Mouse (Mus musculus): ENCODE data around the gene Ppp1r36. TPM values are rescaled to one million over a fixed set of nuclear protein-coding genes. Genes with fewer than 3 reads are reported as not detected.

Ppp1r36 gene
- polyA plus RNA-seq, 1 experiment from 2014 or later, result 2.8 TPM

GRCm38 (mm10) chr12:76372046-76372445 lies 45.3 kb upstream of the Ppp1r36 start:
- Histone ChIP-seq H3K4me3 (ENCODE audit: low read depth, low read length) (peak overlapping the region; percentile 89), H3K36me3 (ENCODE audit: insufficient read depth) (no peaks in the 10 kb centered on the region), H3K9ac (peak overlapping the region; percentile 99), H3K9me3 (ENCODE audit: low read depth, low read length) (no peaks in the 10 kb centered on the region), H3K27me3 (ENCODE audit: insufficient read depth, low read length) (no peaks in the 10 kb centered on the region), H3K27ac (ENCODE audit: low read depth) (no peak overlapping the region), H3K4me2 (peak overlapping the region; percentile 78), H3K4me1 (ENCODE audit: insufficient read depth) (peaks cover 19% of the 10 kb centered on the region)
- no peak for TF ChIP-seq CTCF (IDR thresholded peaks at IDR 0.05; ENCODE audit: low read depth)
- 34% methylated on average over 7 of the region's 7 CpGs for WGBS
- ATAC-seq (ENCODE audit: insufficient read depth) (no peak), DNase-seq (no peak)

GRCm38 (mm10) chr12:76372881-76373818 lies 44.2 kb upstream of the Ppp1r36 start:
- Histone ChIP-seq H3K4me3 (ENCODE audit: low read depth, low read length) (no peak overlapping the region; the same call in 1 of the 2 replicates), H3K9ac (no peak overlapping the region), H3K36me3 (ENCODE audit: insufficient read depth) (no peaks in the 10 kb centered on the region), H3K27ac (ENCODE audit: low read depth) (no peak overlapping the region), H3K9me3 (ENCODE audit: low read depth, low read length) (no peaks in the 10 kb centered on the region), H3K4me1 (ENCODE audit: insufficient read depth) (peaks cover 10% of the 10 kb centered on the region), H3K4me2 (peak overlapping the region; percentile 78), H3K27me3 (ENCODE audit: insufficient read depth, low read length) (no peaks in the 10 kb centered on the region)
- WGBS, result 82% methylated on average over 5 of the region's 7 CpGs
- ATAC-seq (ENCODE audit: insufficient read depth) (no peak), DNase-seq (no peak)
- TF ChIP-seq CTCF (IDR thresholded peaks at IDR 0.05; ENCODE audit: low read depth), result peak; percentile 44

- H3K4me3 ChIP-seq (ENCODE audit: low read depth, low read length), result no peak overlapping the region
- H3K9me3 ChIP-seq (ENCODE audit: low read depth, low read length), result no peaks in the 10 kb centered on the region
- H3K36me3 ChIP-seq (ENCODE audit: insufficient read depth), result no peaks in the 10 kb centered on the region
- no peaks in the 10 kb centered on the region for H3K27me3 ChIP-seq (ENCODE audit: insufficient read depth, low read length)
- TF ChIP-seq CTCF (IDR thresholded peaks at IDR 0.05; ENCODE audit: low read depth), result no peak
- 49% methylated on average over 6 of the region's 6 CpGs for WGBS
- ATAC-seq (ENCODE audit: insufficient read depth) (no peak), DNase-seq (no peak)
- peaks cover 9% of the 10 kb centered on the region for H3K4me1 ChIP-seq (ENCODE audit: insufficient read depth)
- H3K4me2 ChIP-seq, result no peak overlapping the region
- no peak overlapping the region for H3K27ac ChIP-seq (ENCODE audit: low read depth)
- no peak overlapping the region for H3K9ac ChIP-seq
Measured at GRCm38 (mm10) chr12:76373991-76374390, 43.3 kb upstream of the Ppp1r36 start.

GRCm38 (mm10) chr12:76374911-76375310 lies 42.4 kb upstream of the Ppp1r36 start:
- no peak for TF ChIP-seq CTCF (IDR thresholded peaks at IDR 0.05; ENCODE audit: low read depth)
- Histone ChIP-seq H3K4me2 (no peak overlapping the region), H3K27ac (ENCODE audit: low read depth) (no peak overlapping the region), H3K9ac (no peak overlapping the region), H3K36me3 (ENCODE audit: insufficient read depth) (no peaks in the 10 kb centered on the region), H3K4me3 (ENCODE audit: low read depth, low read length) (no peak overlapping the region), H3K27me3 (ENCODE audit: insufficient read depth, low read length) (no peaks in the 10 kb centered on the region), H3K9me3 (ENCODE audit: low read depth, low read length) (no peaks in the 10 kb centered on the region), H3K4me1 (ENCODE audit: insufficient read depth) (peaks cover 9% of the 10 kb centered on the region)
- no peak for ATAC-seq (ENCODE audit: insufficient read depth)
- DNase-seq, result no peak
- 51% methylated on average over 4 of the region's 4 CpGs for WGBS

- 70% methylated on average over 3 of the region's 3 CpGs for WGBS
- no peak overlapping the region for H3K4me2 ChIP-seq
- no peak overlapping the region for H3K9ac ChIP-seq
- no peak overlapping the region for H3K27ac ChIP-seq (ENCODE audit: low read depth)
- DNase-seq, result no peak
- H3K27me3 ChIP-seq (ENCODE audit: insufficient read depth, low read length), result no peaks in the 10 kb centered on the region
- H3K4me3 ChIP-seq (ENCODE audit: low read depth, low read length), result no peak overlapping the region
- no peak for TF ChIP-seq CTCF (IDR thresholded peaks at IDR 0.05; ENCODE audit: low read depth)
- no peaks in the 10 kb centered on the region for H3K9me3 ChIP-seq (ENCODE audit: low read depth, low read length)
- no peaks in the 10 kb centered on the region for H3K36me3 ChIP-seq (ENCODE audit: insufficient read depth)
- H3K4me1 ChIP-seq (ENCODE audit: insufficient read depth), result peaks cover 9% of the 10 kb centered on the region
- ATAC-seq (ENCODE audit: insufficient read depth), result no peak
Measured at GRCm38 (mm10) chr12:76375506-76375905, 41.8 kb upstream of the Ppp1r36 start.

GRCm38 (mm10) chr12:76376649-76377048 lies 40.7 kb upstream of the Ppp1r36 start:
- H3K9me3 ChIP-seq (ENCODE audit: low read depth, low read length), result no peaks in the 10 kb centered on the region
- H3K4me2 ChIP-seq, result no peak overlapping the region
- no peaks in the 10 kb centered on the region for H3K27me3 ChIP-seq (ENCODE audit: insufficient read depth, low read length)
- DNase-seq (peak; percentile 66), ATAC-seq (ENCODE audit: insufficient read depth) (no peak)
- peak; percentile 58 for TF ChIP-seq CTCF (IDR thresholded peaks at IDR 0.05; ENCODE audit: low read depth)
- peaks cover 9% of the 10 kb centered on the region for H3K4me1 ChIP-seq (ENCODE audit: insufficient read depth)
- H3K27ac ChIP-seq (ENCODE audit: low read depth), result no peak overlapping the region
- WGBS, result 51% methylated on average over 7 of the region's 7 CpGs
- no peaks in the 10 kb centered on the region for H3K36me3 ChIP-seq (ENCODE audit: insufficient read depth)
- H3K9ac ChIP-seq, result no peak overlapping the region
- H3K4me3 ChIP-seq (ENCODE audit: low read depth, low read length), result no peak overlapping the region

GRCm38 (mm10) chr12:76377059-76377458 lies 40.3 kb upstream of the Ppp1r36 start:
- H3K36me3 ChIP-seq (ENCODE audit: insufficient read depth), result no peaks in the 10 kb centered on the region
- H3K4me1 ChIP-seq (ENCODE audit: insufficient read depth), result peaks cover 7% of the 10 kb centered on the region
- ATAC-seq (ENCODE audit: insufficient read depth), result no peak
- H3K4me3 ChIP-seq (ENCODE audit: low read depth, low read length), result no peak overlapping the region
- H3K27ac ChIP-seq (ENCODE audit: low read depth), result no peak overlapping the region
- H3K4me2 ChIP-seq, result no peak overlapping the region
- DNase-seq, result no peak
- H3K27me3 ChIP-seq (ENCODE audit: insufficient read depth, low read length), result no peaks in the 10 kb centered on the region
- H3K9ac ChIP-seq, result no peak overlapping the region
- no peak for TF ChIP-seq CTCF (IDR thresholded peaks at IDR 0.05; ENCODE audit: low read depth)
- 91% methylated on average over 6 of the region's 6 CpGs for whole genome bisulfite sequencing
- no peaks in the 10 kb centered on the region for H3K9me3 ChIP-seq (ENCODE audit: low read depth, low read length)

Data from lung, embryonic 14.5 days (tissue).